22 mouse cellular contexts compared by ENCODE assay signal in the genomic region with DNA sequence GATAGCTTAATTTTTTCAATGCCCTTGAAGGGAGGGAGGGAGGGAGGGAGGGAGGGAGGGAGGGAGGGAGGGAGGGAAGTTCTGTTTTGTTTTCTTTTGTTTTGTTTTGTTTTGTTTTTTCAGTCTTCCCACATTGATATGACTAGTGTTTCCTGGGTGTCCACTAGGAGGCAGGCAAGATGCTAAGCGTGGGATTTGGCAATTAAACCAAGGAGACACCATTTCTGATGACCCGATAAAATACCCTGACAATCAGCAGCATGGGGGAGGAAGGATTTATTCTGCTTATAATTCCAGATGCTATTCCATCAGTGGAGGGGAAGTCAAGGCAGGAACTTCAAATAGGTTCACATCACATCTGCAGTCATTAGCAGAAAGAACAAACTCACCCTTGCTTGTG. TPM values are rescaled to one million over a fixed set of nuclear protein-coding genes. Genes with fewer than 3 reads are reported as not detected.
A peak's percentile ranks its signal among the peaks of the same experiment; 100 is the strongest.
DNase-seq lines count a peak whose midpoint lies in the region; ATAC-seq and TF ChIP-seq lines count a peak whose summit lies in the region.
"Had no signal": no experiment of that assay in that cellular context is flagged by ENCODE, and none has a peak within 500 bp of the region (broad histone marks: within the 10 kb centered on the region; RNA-seq: fewer than 3 reads in every experiment).

No protein-coding gene starts in this region.

- no peak overlapping the region for H3K4me3 ChIP-seq in intestine, postnatal 0 days (ENCODE audit: low read depth, low read length)
- H3K4me3 ChIP-seq in intestine, embryonic 15.5 days (replicated peaks) = no peak overlapping the region
- H3K4me3 ChIP-seq in liver, postnatal 0 days (ENCODE audit: low read depth, low read length) = no peak overlapping the region
- H3K4me3 ChIP-seq in liver, embryonic 12.5 days = no peak overlapping the region
- H3K4me3 ChIP-seq: embryonic facial prominence, embryonic 10.5 days; hindbrain, embryonic 10.5 days; midbrain, embryonic 13.5 days; myocyte had no signal

- 45% methylated on average over 2 of the region's 2 CpGs for WGBS in intestine, postnatal 0 days
- WGBS in intestine, embryonic 15.5 days = 54% methylated on average over 2 of the region's 2 CpGs
- WGBS in liver, postnatal 0 days (ENCODE audit: insufficient replicate concordance) = 36% methylated on average over 2 of the region's 2 CpGs
- WGBS in liver, embryonic 12.5 days (ENCODE audit: insufficient replicate concordance) = 61% methylated on average over 2 of the region's 2 CpGs

- peak; percentile 51 for TF ChIP-seq CTCF in intestine, postnatal 0 days (IDR thresholded peaks at IDR 0.05; ENCODE audit: low read depth)
- TF ChIP-seq CTCF in liver, postnatal 0 days (IDR thresholded peaks at IDR 0.05; ENCODE audit: low read depth) = peak; percentile 24; the same call in 1 of the 2 replicates

- H3K9me3 ChIP-seq in intestine, postnatal 0 days (ENCODE audit: control insufficient read depth) = no peaks in the 10 kb centered on the region
- H3K9me3 ChIP-seq in intestine, embryonic 15.5 days = no peaks in the 10 kb centered on the region
- no peaks in the 10 kb centered on the region for H3K9me3 ChIP-seq in liver, postnatal 0 days (ENCODE audit: low read length)
- H3K9me3 ChIP-seq in liver, embryonic 12.5 days (replicated peaks) = no peaks in the 10 kb centered on the region
- H3K9me3 ChIP-seq: embryonic facial prominence, embryonic 10.5 days; hindbrain, embryonic 10.5 days; midbrain, embryonic 13.5 days had no signal

- H3K27ac ChIP-seq in intestine, postnatal 0 days (ENCODE audit: low read depth, low read length) = no peak overlapping the region
- no peak overlapping the region for H3K27ac ChIP-seq in intestine, embryonic 15.5 days
- no peak overlapping the region for H3K27ac ChIP-seq in liver, postnatal 0 days (ENCODE audit: low read depth)
- H3K27ac ChIP-seq in liver, embryonic 12.5 days = no peak overlapping the region
- H3K27ac ChIP-seq: embryonic facial prominence, embryonic 10.5 days; hindbrain, embryonic 10.5 days; liver, embryonic 14.5 days; midbrain, embryonic 13.5 days had no signal

- no peaks in the 10 kb centered on the region for H3K4me1 ChIP-seq in intestine, postnatal 0 days (replicated peaks; ENCODE audit: control insufficient read depth, insufficient read depth, low read length)
- no peaks in the 10 kb centered on the region for H3K4me1 ChIP-seq in intestine, embryonic 15.5 days (replicated peaks)
- H3K4me1 ChIP-seq in liver, postnatal 0 days (ENCODE audit: insufficient read depth) = no peaks in the 10 kb centered on the region
- H3K4me1 ChIP-seq in liver, embryonic 12.5 days = no peaks in the 10 kb centered on the region
- H3K4me1 ChIP-seq: embryonic facial prominence, embryonic 10.5 days had no signal

- H3K9ac ChIP-seq in intestine, postnatal 0 days (ENCODE audit: low read depth, low read length) = no peak overlapping the region
- H3K9ac ChIP-seq in intestine, embryonic 15.5 days = no peak overlapping the region
- H3K9ac ChIP-seq in liver, postnatal 0 days (replicated peaks) = no peak overlapping the region
- no peak overlapping the region for H3K9ac ChIP-seq in liver, embryonic 12.5 days
- H3K9ac ChIP-seq: liver, embryonic 14.5 days; midbrain, embryonic 13.5 days had no signal

- H3K27me3 ChIP-seq in intestine, postnatal 0 days (replicated peaks; ENCODE audit: control insufficient read depth, insufficient read depth, low read length) = no peaks in the 10 kb centered on the region
- H3K27me3 ChIP-seq in intestine, embryonic 15.5 days (replicated peaks) = no peaks in the 10 kb centered on the region
- no peaks in the 10 kb centered on the region for H3K27me3 ChIP-seq in liver, postnatal 0 days (ENCODE audit: insufficient read depth, low read length)
- H3K27me3 ChIP-seq in liver, embryonic 12.5 days (replicated peaks) = no peaks in the 10 kb centered on the region
- H3K27me3 ChIP-seq: midbrain, embryonic 13.5 days had no signal

- no peak for ATAC-seq in intestine, postnatal 0 days
- no peak for ATAC-seq in intestine, embryonic 15.5 days
- ATAC-seq in liver, postnatal 0 days = no peak
- ATAC-seq in liver, embryonic 12.5 days = no peak
- ATAC-seq: midbrain, embryonic 13.5 days had no signal

- no peak overlapping the region for H3K4me2 ChIP-seq in intestine, postnatal 0 days (replicated peaks; ENCODE audit: low read depth)
- H3K4me2 ChIP-seq in intestine, embryonic 15.5 days (replicated peaks) = no peak overlapping the region
- H3K4me2 ChIP-seq in liver, postnatal 0 days (ENCODE audit: low read depth, low read length) = no peak overlapping the region
- H3K4me2 ChIP-seq in liver, embryonic 12.5 days = no peak overlapping the region
- H3K4me2 ChIP-seq: midbrain, embryonic 13.5 days had no signal

- no peaks in the 10 kb centered on the region for H3K36me3 ChIP-seq in intestine, postnatal 0 days (ENCODE audit: control insufficient read depth, insufficient read depth)
- no peaks in the 10 kb centered on the region for H3K36me3 ChIP-seq in intestine, embryonic 15.5 days
- no peaks in the 10 kb centered on the region for H3K36me3 ChIP-seq in liver, postnatal 0 days (replicated peaks; ENCODE audit: insufficient read depth, low read length)
- H3K36me3 ChIP-seq in liver, embryonic 12.5 days = no peaks in the 10 kb centered on the region
- H3K36me3 ChIP-seq: embryonic facial prominence, embryonic 10.5 days; hindbrain, embryonic 10.5 days; midbrain, embryonic 13.5 days had no signal

- no peak for TF ChIP-seq EP300 in liver, postnatal 0 days (IDR thresholded peaks at IDR 0.05; ENCODE audit: low read depth)

- peak; percentile 14 for DNase-seq in adrenal gland, postnatal 14 days
- no peak for DNase-seq in adrenal gland, adult 8-10 months
- no peak for DNase-seq in liver, postnatal 0 days
- peak; percentile 14 for DNase-seq in 3T3-L1 (ENCODE audit: low read depth, low spot score)
- DNase-seq in retina, postnatal 1 day = no peak

RNA-seq across cellular contexts. Expression of a gene that starts 20.9 kb away (rescaled TPM):
- total RNA-seq in adrenal gland, postnatal 14 days (2021) = 0.26 TPM in 1 of 2 replicates, not detected in the other
- not detected for total RNA-seq in adrenal gland, adult 8-10 months (2022)
- polyA plus RNA-seq in intestine, postnatal 0 days (2015; fragmentation: Nextera tagmentation; extraction: Ambion mirVana) = not detected in 2 replicates
- polyA plus RNA-seq in intestine, embryonic 15.5 days (2015; fragmentation: Nextera tagmentation; extraction: Ambion mirVana) = not detected in 2 replicates
- not detected in 2 replicates for polyA plus RNA-seq in liver, postnatal 0 days (2015; fragmentation: Nextera tagmentation; extraction: Ambion mirVana)
- polyA plus RNA-seq in liver, embryonic 12.5 days (2016; fragmentation: Nextera tagmentation; extraction: Ambion mirVana) = not detected in 2 replicates
- total RNA-seq: gastrocnemius, adult 8-10 months; granulocyte monocyte progenitor cell, adult 5-6 weeks; MEL had no signal
- polyA plus RNA-seq: forebrain, embryonic 11.5 days; frontal cortex, adult 2 months; heart, embryonic 16.5 days; intestine, embryonic 14.5 days; limb, embryonic 11.5 days; liver, embryonic 14.5 days; myocyte had no signal

RNA-seq across cellular contexts. Expression of a gene that starts 30.9 kb away (rescaled TPM):
- 1.6 TPM in 1 of 2 replicates, not detected in the other for total RNA-seq in adrenal gland, postnatal 14 days (2021)
- total RNA-seq in adrenal gland, adult 8-10 months (2022) = under 1 TPM in 1 of 4 experiments, not detected in 3; 0.31 TPM
- polyA plus RNA-seq in intestine, postnatal 0 days (2015; fragmentation: Nextera tagmentation; extraction: Ambion mirVana) = not detected in 2 replicates
- not detected in 2 replicates for polyA plus RNA-seq in intestine, embryonic 15.5 days (2015; fragmentation: Nextera tagmentation; extraction: Ambion mirVana)
- polyA plus RNA-seq in liver, postnatal 0 days (2015; fragmentation: Nextera tagmentation; extraction: Ambion mirVana) = 0.59 and 0.80 TPM in 2 replicates
- not detected in 2 replicates for polyA plus RNA-seq in liver, embryonic 12.5 days (2016; fragmentation: Nextera tagmentation; extraction: Ambion mirVana)
- total RNA-seq: gastrocnemius, adult 8-10 months; granulocyte monocyte progenitor cell, adult 5-6 weeks; MEL had no signal
- polyA plus RNA-seq: embryonic facial prominence, embryonic 10.5 days; forebrain, embryonic 11.5 days; hindbrain, embryonic 10.5 days; intestine, embryonic 14.5 days; limb, embryonic 11.5 days; liver, embryonic 14.5 days; midbrain, embryonic 13.5 days; myocyte; neural tube, embryonic 14.5 days had no signal

RNA-seq across cellular contexts. Expression of a gene that starts 57.3 kb away (rescaled TPM):
- 1.8 and 33.4 TPM in 2 replicates for total RNA-seq in adrenal gland, postnatal 14 days (2021)
- total RNA-seq in adrenal gland, adult 8-10 months (2022) = 1 to 10 TPM in 2 of 4 experiments, not detected in 2; 1.1 to 1.7 TPM
- not detected in 2 replicates for polyA plus RNA-seq in intestine, postnatal 0 days (2015; fragmentation: Nextera tagmentation; extraction: Ambion mirVana)
- polyA plus RNA-seq in intestine, embryonic 15.5 days (2015; fragmentation: Nextera tagmentation; extraction: Ambion mirVana) = not detected in 2 replicates
- 5.4 and 5.6 TPM in 2 replicates for polyA plus RNA-seq in liver, postnatal 0 days (2015; fragmentation: Nextera tagmentation; extraction: Ambion mirVana)
- not detected in 2 replicates for polyA plus RNA-seq in liver, embryonic 12.5 days (2016; fragmentation: Nextera tagmentation; extraction: Ambion mirVana)
- total RNA-seq: granulocyte monocyte progenitor cell, adult 5-6 weeks; MEL had no signal
- polyA plus RNA-seq: embryonic facial prominence, embryonic 10.5 days; forebrain, embryonic 11.5 days; hindbrain, embryonic 10.5 days; intestine, embryonic 14.5 days; limb, embryonic 11.5 days; myocyte had no signal

Comparison
In these comparisons a context has a peak if more than half of its experiments do, and no peak if none do; other contexts are left out.
1. DNase-seq: peak in adrenal gland, postnatal 14 days (single experiment) and 3T3-L1 (single experiment); none in adrenal gland, adult 8-10 months (single experiment), liver, postnatal 0 days (single experiment) and retina, postnatal 1 day (single experiment).